Mouse (Mus musculus) heart, postnatal 4 days (tissue): ENCODE results near the gene Ptpn14. TPM values are rescaled to one million over a fixed set of nuclear protein-coding genes. Genes with fewer than 3 reads are reported as not detected.

Source experiments
- DNase-seq: peaks from one replicate; pipeline ENCODE4 v3.0.0; 2021
- total RNA-seq, 2 experiments: library from RNA; stranded (reverse); gene quantifications; 2 replicates each; pipeline ENCODE4 v1.2.3; 2021

Gene Ptpn14
- total RNA-seq, 2 experiments from 2014 or later: 31.0 to 33.3 TPM

DNA sequence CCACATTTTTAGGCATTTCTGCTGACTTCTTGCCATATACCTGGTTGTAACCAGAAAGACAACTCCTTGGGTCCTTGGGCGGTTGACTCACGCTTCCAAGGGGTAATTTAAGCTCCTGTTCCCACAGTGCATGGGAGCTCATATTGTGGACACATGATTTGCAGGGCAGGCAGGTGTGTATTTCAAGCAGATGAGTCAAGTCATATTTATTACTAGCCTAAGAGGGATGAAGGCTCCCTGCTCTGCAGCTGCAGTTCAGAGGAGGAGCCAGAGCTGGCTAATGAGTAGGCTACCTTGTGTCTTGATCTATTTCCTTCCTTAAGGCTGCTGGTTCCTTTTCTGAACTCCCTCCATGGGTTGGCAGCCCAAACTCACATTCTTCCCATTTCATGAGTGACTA is 83.7 kb downstream of the Ptpn14 start:
- no peak for DNase-seq

DNA sequence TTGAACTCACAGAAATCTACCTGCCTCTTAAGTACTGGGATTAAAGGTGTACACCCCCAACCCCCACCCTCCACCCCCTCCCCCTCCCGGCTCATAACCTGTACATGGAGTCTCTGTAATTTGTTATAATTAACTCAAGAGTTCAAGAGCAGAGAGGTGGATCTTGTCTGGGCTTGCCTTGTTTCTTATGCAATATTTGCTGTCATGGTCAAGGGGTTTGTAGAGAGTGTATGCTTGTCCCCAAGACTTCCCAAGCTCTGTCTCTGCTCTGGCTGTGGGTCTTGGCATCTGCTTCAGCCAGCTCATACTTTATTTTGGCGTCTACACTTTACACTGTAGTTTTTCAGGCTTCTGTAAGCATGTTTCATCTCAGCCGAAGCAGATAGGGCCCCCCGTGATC is 86.3 kb downstream of the Ptpn14 start:
- DNase-seq: no peak

DNA sequence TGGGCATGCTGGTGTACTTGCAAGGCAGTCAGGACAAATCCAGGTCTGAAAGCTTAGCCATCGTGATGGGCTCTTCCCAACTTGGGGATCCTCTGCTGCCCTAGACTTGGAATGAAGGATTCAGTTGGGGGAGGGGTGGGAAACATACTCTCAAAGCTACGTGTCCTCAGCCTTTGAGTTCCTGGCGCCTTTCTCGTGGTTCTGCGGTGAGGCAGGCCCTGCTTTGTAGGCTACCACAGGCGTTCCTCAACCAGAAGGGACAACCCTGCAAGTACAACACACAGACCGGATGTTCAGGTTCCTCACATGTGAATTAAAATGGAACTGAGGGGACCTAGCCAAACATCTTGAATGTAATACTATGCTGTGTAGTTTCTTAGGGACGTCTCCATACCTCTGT is 89.0 kb downstream of the Ptpn14 start:
- no peak for DNase-seq

DNA sequence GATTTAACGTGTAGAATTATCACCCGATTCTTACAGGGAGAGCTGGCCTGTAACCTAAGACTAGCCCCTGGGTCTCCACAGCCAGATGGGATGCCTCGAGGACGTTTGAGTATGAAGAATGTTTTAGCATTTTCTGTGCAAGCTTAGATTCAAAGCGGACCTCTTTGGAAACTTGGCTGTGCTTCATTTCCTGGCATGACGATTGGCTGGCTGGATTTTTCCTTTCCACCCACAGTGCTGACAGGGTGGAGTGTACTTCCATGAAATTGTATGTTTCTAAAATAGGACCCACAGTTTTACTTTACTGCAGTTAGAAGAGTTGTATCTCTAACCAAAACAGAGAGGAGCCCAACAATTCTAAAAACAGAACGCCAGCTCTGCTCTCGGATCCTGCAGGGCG is 89.7 kb downstream of the Ptpn14 start:
- DNase-seq: peak; percentile 72

DNA sequence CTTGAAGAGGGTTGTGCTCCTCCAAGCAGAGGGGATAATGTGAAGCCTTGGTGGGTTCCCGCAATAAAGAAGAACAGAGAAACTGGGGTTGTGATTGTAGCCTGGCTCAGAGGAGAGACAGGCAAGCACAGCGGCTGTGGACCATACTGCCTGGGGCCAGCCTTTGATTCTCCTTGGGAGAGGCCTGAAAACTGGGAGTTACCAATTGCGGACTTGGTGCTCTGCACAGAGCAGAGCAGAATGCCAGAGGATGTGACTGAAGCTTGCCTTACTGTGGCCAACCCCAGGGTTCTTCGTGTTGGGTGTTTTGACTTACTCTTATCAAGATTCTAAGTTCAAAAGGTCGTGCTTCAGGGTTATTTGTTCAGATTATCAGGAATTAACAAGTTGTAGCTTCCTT is 92.0 kb downstream of the Ptpn14 start:
- no peak for DNase-seq

DNA sequence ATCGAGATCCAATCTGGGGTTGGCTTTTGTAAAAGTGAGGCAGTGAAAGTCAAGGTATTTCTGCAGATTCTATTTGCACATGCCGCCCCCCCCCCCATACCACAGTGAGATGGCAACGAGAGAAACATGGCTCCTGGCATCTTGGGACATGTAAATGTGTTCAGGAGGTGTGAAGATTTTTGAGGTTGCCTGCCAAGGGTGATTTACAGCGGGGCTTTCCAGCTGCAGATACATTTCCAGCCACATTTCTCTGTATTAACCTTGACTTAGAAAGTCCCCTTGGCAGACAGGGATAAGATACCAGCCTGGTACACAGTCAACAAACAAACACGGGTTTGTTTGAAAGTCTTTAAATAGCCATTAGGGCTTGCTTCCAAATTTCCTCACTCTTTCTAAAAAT is 96.4 kb downstream of the Ptpn14 start:
- no peak for DNase-seq

DNA sequence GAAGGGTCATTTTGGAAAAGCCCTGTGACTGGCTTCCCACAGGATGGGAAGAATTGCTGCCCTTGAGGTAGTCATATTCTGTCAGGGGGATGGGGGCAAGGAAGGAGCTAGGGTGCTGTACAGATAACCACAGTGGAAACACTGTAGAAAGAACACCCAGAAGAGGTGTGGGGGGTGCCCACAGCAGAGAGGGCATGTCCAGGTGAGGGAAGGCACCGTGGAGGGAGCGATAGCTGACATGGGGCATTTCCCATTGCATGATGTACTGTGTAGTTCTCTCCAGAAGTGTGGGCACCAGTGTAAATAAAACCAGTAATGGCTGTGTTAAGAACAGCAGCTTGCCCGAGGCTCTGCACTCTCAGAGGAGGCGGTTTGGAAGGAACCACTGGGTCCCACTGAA is 102.3 kb downstream of the Ptpn14 start:
- DNase-seq: no peak

DNA sequence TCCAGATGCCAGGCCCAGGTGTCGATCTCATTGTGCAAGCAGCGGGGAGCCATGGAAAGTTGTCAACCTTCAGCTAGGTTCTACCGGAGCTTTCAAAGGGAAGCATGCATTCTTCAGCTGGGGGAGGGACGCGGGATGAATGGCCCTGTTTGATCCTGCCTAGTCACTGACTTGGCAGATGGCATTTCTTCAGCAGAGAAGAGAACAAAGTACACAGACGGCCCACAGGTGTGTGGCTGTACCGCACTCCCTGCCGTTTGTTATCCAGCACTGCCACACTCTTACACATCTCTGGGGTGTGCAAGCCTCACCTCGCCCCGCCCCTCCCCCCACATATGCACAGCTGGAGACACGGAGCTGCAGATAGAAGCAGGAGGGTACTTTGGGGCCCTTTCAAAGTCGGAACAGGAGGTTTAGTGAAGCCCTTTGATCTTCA is 102.7 kb downstream of the Ptpn14 start:
- DNase-seq: no peak

DNA sequence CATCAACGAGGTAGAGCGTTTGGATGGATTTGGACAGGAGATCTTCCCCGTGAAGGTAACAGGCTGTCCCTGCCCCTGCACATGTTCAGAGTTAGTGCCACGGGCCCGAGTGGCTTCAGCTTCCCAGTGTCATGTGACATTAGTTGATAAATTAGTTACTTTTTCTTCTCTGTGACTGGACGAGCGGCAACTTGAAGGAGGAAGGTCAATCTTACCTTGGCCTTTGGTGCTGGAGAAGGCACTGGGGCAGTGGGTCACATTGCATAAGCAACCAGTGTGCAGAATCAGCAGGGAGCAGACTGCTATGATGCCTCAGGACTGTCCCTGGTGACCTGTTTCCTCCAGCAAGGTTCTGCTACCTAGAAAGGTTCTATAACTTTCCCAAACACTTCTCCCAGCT is 105.3 kb downstream of the Ptpn14 start:
- DNase-seq: no peak

DNA sequence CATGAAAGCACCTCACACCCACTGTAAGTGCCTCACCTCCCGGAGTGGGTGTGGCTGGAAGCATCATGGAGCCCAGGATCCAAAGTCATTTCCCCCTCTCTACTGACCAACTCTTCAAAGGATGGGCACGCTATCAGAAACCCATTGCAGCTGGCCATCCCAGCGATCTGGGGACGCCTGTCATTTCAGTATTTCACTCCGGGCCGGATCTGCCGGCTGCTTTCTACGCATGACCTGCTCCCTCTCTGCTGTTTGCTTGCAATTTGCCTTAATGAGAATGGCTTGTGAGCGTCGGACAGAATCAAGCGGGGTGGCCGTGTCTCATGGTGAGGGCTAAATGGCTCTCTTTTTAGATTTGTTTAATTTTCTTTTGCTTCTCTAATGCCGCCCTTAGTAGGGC is 106.1 kb downstream of the Ptpn14 start:
- no peak for DNase-seq

DNA sequence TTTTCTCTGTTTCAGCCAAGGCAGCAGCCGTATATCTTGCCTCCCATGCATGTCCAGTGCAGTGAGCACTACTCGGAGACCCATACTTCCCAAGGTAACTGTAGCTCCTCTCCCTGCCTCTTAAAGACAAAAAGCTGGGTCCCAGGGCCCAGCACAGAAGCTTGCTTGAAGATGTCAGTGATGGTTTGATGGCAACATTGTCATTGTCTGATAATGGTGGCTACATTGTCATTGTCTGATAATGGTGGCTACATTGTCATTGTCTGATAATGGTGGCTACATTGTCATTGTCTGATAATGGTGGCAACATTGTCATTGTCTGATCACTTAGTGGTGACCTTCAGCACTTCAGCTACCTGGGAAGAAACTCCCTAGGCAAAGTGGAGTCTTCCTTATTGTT is 118.3 kb downstream of the Ptpn14 start:
- no peak for DNase-seq

DNA sequence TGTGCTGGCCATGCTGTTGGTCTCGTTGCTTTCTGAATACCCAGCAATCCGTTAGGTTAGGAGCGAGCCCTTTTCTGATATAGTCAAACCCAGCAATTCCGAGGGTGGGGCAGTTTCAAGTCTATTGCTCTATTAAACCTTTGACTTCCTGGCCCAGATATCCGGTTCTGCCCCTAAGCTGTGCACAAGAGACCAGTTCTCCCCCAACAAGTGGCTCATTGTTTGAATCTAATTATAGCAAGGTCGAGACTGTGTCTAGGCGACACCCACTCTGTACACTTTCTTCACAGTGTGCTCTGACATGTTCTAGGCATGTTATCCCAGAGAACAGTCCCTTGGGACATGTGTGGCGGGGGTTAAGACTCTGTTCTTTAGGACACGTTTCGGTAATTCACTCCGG is 121.5 kb downstream of the Ptpn14 start:
- DNase-seq: no peak

DNA sequence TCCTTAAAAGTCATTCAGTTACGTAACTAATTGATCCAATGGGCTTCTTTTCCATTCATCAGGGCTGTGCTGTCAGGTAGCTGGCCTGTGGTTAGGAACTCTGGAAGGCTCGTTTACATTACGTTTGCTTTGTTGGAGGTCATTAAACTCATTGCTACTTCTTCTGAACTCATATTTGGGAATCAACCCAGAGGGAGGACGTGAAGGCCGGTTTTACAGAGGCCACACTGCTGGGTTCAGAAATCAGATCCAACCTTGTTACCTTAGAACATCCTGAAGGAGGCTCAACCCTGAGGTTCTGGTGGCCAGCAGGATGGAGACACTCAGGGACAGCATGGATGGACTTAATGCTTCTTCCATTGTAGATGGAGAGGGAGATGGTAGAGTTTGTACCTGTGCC is 124.0 kb downstream of the Ptpn14 start:
- DNase-seq: no peak

DNA sequence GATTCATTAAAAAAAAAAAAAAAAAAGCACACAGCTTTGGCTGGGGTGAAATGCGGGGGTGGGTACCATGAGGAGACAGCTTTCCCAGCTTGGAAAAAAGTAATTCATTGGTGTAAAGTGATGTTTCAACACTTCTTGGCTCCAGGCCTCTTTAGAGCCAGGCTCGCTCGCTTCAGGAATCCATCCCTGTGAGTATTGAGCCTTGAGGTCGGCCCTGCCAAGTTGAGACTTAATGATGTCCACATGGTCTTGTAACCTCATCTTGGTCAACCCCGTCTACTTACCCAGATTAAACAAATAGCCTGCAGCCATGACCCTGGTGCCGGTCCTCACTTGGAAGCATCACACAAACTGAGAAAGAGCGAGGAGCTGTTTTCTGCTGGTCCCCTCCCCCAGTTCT is 124.4 kb downstream of the Ptpn14 start:
- DNase-seq: no peak

DNA sequence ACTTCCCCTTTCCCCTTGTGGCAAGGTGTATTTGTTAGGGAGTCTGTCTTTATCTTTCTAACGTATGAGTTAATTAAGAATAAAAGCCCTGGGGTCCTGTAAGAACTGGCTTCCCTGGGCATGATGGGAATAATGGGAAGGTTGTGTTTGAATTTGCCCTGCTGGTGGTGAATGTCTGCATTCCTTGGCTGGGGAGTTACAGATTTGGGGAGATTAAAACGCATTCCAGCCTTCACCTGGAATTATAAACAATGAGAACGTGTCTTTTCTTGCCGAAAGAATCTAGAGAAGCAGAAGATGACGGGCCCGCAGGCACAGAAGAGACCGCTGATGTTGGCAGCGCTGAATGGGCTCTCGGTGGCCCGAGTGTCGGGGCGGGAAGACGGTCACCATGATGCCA is 126.6 kb downstream of the Ptpn14 start:
- DNase-seq: no peak

DNA sequence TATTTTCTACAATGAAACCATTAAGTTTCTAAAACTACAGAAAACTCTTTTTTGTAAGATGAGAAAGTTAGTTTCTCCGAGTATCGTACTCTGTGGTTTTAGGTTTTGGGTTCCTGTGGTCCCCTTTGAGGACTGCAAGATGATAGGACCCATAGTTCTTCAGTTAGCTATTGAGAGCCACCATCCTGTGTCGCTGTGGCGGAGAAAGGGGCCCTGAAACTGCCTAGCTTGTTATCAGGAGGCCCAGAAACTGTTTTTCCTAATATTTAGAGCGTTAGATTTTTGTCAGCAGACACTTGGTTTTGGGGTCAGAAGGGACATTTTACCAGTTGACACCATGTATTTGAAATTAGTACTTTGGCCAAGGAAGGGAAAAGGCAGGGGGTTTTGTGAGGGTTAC is 127.7 kb downstream of the Ptpn14 start:
- no peak for DNase-seq

DNA sequence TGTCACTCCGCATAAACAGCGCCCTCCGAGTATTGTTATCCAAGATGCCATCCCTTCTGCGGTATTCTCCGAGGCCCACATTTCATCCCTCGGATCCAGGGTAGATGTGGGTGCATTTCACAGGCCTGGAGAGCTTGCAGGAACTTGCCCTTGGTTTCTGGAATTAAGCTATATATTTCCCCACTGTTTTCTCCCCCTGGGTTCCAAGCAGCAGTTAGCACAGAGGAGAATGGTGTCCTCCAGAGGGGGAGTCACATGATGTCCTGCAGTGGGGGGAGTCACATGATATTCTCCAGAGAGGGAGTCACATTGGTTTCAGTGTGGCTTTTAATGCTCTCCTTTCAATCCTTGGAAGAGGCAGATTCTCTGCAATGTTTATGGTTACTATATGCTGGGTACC is 130.3 kb downstream of the Ptpn14 start:
- DNase-seq: no peak

DNA sequence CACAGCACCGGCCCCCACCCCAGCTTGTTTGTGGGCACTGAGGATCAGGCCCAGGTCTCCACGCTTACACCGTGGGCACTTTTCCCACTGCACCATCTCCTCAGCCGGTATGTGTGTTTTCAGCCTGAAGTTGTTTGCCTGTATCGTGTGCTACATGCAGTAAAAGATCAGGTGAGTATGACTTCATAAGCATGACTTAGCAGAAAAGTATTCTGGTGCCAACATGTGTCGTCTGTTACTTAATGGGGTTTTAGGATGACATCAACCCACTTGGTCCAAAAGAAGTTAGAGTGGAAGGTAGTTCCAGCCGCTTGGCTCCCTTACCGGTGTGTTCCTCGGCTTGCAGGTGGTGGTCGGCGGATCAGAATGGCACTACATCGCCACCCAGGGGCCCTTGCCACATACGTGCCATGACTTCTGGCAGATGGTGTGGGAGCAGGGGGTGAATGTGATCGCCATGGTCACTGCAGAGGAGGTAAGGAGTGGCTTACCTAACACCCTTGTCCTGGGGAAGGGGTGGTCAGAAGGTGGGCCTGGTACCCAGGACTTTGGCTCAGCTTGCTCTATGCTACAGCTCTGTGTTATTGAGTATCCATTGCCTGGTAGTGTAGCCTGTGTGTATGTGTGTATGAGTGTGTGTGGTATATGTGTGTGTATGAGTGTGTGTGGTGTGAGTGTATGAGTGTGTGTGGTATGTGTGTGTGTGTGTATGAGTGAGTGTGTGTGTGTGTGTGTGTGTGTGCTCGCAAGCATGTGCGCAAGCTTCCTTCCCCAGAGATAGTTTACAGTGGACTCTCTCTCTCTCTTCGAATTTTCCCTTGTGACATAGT is 132.3 kb downstream of the Ptpn14 start:
- DNase-seq: no peak

DNA sequence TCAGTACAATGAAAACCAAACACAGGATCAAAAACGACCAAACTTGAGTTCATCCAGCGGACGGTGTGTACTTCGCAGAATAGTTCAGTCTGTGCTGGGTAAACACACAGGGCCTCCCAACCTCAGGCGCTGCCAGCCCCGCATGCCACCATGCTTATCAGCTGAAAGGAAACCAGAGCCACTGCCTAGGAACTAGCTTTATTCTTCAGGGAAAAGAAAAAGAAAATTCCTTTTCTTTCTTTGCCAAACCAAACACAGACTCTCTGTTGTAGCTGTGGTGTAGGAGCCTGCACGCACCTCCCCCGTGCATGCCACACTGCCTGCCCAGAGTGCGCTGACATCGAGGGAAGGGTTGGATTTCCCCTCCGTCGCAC is 132.9 kb downstream of the Ptpn14 start:
- DNase-seq: no peak

DNA sequence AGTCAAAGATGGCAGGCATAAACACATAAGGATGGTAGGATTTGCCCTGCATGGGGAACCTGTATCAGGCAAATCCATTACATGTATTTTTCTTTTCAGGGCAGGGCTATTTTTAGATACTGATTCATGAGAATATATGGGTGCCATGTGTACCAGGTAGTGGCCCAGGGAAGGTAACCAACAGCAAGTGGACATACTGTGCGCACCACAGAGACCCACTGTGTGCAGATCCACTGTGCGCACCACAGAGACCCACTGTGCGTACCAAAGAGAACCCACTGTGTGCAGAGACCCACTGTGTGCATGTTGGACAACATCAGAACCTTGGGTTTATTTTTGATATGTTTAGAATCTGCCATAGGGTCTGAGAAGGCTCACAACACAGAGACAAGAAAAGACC is 135.7 kb downstream of the Ptpn14 start:
- DNase-seq: no peak

DNA sequence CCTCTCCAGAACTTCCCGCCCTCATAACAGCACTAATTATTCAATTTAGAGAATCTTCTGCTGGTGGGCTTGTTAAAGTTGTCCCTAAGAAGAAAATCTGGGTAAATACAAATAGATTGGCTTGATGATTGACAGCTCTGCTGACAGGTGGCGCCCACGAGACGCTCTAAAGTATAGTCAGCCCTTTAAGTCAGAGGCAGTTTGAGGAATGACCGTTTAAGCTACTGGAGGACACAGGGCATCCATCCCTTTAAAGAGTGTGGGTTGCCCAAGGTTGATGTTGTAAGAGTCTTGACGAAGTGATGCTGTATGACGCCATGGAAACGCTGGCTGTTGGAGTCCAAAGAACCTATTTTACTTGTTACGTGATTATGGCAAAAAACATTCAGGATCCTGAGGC is 136.2 kb downstream of the Ptpn14 start:
- no peak for DNase-seq

DNA sequence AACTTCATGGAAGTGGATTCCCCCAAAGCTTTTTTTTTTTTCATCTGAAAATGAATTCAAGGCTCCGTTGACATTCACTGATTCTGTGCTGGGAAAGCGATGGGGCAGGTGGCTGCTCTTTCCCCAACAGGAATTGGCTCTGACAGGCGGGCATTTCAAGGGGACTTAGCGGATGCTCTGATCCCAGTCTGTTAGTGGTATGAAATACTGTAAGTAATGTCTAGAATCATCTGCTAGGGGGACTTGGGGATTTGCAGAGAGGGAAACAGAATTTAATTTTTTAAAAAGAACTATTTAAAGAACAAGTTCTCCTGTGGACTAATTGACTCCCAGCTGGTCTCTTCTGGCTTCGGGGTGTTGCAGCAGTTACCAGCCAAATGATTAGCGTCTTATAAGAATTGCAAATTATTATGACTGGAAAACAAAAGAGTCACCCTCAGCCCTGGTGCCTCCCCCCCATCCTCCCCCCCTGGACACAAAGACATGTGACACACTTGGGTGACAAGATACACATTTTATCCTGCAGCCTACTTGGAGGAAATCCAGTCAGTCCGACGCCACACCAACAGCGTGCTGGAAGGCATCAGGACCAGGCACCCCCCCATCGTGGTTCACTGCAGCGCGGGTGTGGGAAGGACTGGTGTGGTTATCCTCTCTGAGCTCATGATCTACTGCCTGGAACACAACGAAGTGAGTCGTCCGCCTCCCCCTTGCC is 136.9 kb downstream of the Ptpn14 start:
- no peak for DNase-seq

DNA sequence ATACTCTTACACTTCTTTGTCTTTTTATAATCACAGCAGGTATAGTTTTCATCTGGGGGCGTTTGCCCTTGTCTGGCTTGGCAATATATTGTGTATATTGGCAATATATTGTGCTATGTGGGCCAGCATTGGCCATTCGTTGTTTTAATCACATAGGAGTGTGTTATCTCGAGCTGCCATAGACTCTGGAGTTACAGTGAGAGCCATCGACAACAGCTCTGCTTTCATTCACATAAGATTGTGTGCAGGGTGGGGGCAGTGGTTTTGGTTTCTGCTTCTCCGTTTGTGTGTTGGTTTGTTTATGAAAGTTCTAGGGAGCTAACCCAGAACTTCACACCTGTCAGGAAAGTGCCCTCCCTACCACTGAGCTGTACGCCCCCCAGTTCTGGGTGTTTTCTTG is 138.6 kb downstream of the Ptpn14 start:
- no peak for DNase-seq

DNA sequence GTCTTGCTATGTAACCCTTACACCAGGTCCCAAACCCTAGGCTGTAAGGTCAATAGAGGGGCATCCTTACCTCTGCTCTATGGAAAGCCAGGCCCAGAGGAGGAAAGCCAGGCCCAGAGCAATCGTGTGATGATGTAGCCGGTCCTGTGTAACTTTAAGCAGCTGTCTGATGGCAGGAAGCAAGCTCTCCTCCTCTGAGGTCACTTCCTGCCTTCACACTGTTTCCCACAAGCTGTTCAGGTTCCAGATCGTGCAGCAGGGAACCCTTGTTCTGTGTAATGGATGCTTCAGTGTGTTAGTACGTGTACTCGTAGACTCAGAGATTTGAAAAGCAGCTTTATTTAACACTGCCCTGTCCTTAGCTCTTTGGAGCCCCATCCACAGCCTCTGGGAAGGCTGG is 139.0 kb downstream of the Ptpn14 start:
- DNase-seq: peak; percentile 51
